Mouse (Mus musculus) stomach, embryonic 14.5 days (tissue): Measurements from ENCODE around the gene Tnrc6b. TPM values are rescaled to one million over a fixed set of nuclear protein-coding genes. Genes with fewer than 3 reads are reported as not detected.

ENCODE experiments used
- microRNA-seq: library from miRNA; unstranded; fragments of <30 nt; microRNA quantifications from one replicate; pipeline ENCODE4, GENCODE M21; 2016
- polyA plus RNA-seq: library from polyadenylated mRNA; unstranded; fragments of >200 nt; fragmentation: Nextera tagmentation; extraction: Ambion mirVana; gene quantifications from 2 replicates; pipeline ENCODE4 v1.2.1, GENCODE M21; 2014

Tnrc6b gene
- polyA plus RNA-seq, 1 experiment from 2014 or later, result 25.5 TPM

Small RNA genes within 50 kb of the gene (microRNA-seq; reads per million reads assigned to microRNA genes)
- 12.2 reads per million, percentile 22 among the genes with 10 or more reads in this experiment for gene Mir5113

Other genes starting within 250 kb of the Tnrc6b start
- not detected in 2 replicates for gene Enthd1, start 146.2 kb upstream of the Tnrc6b start, polyA plus RNA-seq
- gene Grap2, start 138.7 kb upstream of the Tnrc6b start, polyA plus RNA-seq, result 0.57 and 0.97 TPM in 2 replicates
- 6.9 and 9.3 TPM in 2 replicates for gene Fam83f, start 39.5 kb upstream of the Tnrc6b start, polyA plus RNA-seq
- gene Adsl, start 237.2 kb downstream of the Tnrc6b start, polyA plus RNA-seq, result 162 and 164 TPM in 2 replicates